Mouse (Mus musculus) thymus, adult 2 months (tissue): ENCODE measurements around the gene 4930558K02Rik.

ENCODE experiments used
- CTCF ChIP-seq: fragments of 200-500 bp; IDR thresholded peaks from 2 replicates; pipeline ENCODE4 v1.5.1; 2012; ENCODE audit warnings: mild to moderate bottlenecking, control low read depth, low read length, moderate library complexity, borderline replicate concordance; ENCODE audit not compliant: control insufficient read depth, poor library complexity, insufficient read depth; ENCODE audit errors: extremely low read depth
- POLR2A ChIP-seq: fragments of 200-500 bp; IDR thresholded peaks from 2 replicates; pipeline ENCODE4 v1.6.1; 2012; ENCODE audit warnings: mild to moderate bottlenecking, low read length, control low read depth, moderate library complexity; ENCODE audit not compliant: control insufficient read depth, poor library complexity, insufficient read depth; ENCODE audit errors: extremely low read depth

DNA sequence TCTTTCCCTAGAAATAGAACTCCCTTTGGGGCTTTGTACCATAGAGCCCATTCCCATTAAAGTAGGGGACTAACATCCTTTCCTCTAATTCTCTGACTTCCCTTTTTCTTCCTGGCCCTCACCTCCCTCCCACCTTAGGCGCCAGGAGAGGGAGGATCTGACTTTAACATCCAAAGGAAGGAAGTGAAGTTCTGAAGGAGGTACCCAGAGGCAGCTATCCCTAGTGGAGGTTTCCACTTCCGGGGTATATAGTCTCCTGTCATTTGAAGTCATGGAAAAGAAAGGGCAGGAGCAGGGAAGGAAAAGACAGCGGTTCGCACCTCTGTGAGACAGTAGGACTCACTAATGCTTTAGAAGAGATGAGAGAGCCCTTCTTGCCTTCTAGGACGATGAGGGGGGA is 19.9 kb upstream of the 4930558K02Rik start:
- TF ChIP-seq POLR2A, result no peak
- TF ChIP-seq CTCF, result no peak
